Mouse (Mus musculus) ES-Bruce4 (cell line): ENCODE data around the gene Pklr. TPM values are rescaled to one million over a fixed set of nuclear protein-coding genes. Genes with fewer than 3 reads are reported as not detected.

Experiments
- H3K27ac ChIP-seq: 2 replicates; pipeline ENCODE4 v1.5.1; 2012; ENCODE audit warnings: low read length, inconsistent platforms; ENCODE audit not compliant: insufficient read depth
- H3K27me3 ChIP-seq: 2 replicates; pipeline ENCODE4 v1.6.1; 2012; ENCODE audit warnings: mild to moderate bottlenecking, low read length, inconsistent platforms; ENCODE audit not compliant: control insufficient read depth, poor library complexity, insufficient read depth, severe bottlenecking
- H3K36me3 ChIP-seq: 2 replicates; pipeline ENCODE4 v1.6.1; 2012; ENCODE audit warnings: inconsistent platforms, mild to moderate bottlenecking, low read length, moderate library complexity; ENCODE audit not compliant: control insufficient read depth, poor library complexity, insufficient read depth, severe bottlenecking
- H3K4me1 ChIP-seq: one replicate; pipeline ENCODE4 v1.8.1; 2011; ENCODE audit warnings: low read length; ENCODE audit not compliant: control insufficient read depth, insufficient read depth
- H3K4me3 ChIP-seq: 2 replicates; pipeline ENCODE4 v1.5.1; 2011; ENCODE audit warnings: low read depth, mild to moderate bottlenecking, low read length
- H3K9ac ChIP-seq: 2 replicates; pipeline ENCODE4 v1.6.1; 2012; ENCODE audit warnings: low read depth, mild to moderate bottlenecking, inconsistent platforms; ENCODE audit not compliant: poor library complexity, severe bottlenecking
- H3K9me3 ChIP-seq: replicated peaks from 2 replicates; pipeline ENCODE4 v1.6.1; 2012; ENCODE audit warnings: mild to moderate bottlenecking, low read length, inconsistent platforms; ENCODE audit not compliant: control insufficient read depth, poor library complexity, insufficient read depth, severe bottlenecking
- CTCF ChIP-seq: IDR thresholded peaks from one replicate; pipeline ENCODE4 v1.8.1; 2011; ENCODE audit warnings: low read depth, low read length
- EP300 ChIP-seq: IDR thresholded peaks from 2 replicates; pipeline ENCODE4 v1.6.1; 2011; ENCODE audit warnings: low read depth, low read length; ENCODE audit not compliant: insufficient read depth
- POLR2A ChIP-seq: IDR thresholded peaks from one replicate; pipeline ENCODE4 v1.8.1; 2011; ENCODE audit warnings: low read length; ENCODE audit not compliant: insufficient read depth
- polyA plus RNA-seq: library from polyadenylated mRNA; stranded (reverse); fragments of >200 nt; gene quantifications from 2 replicates; pipeline ENCODE4 v1.2.4, GENCODE M21; 2011; ENCODE audit warnings: low read depth; ENCODE audit not compliant: missing spikeins, insufficient read depth, insufficient read length

Gene Pklr
- 0.21 TPM in 1 of 2 replicates, not detected in the other for polyA plus RNA-seq

GRCm38 (mm10) chr3:89135958-89136357 lies at the start of gene Pklr:
TSS of gene Pklr (plus strand) at chr3:89136142.
- H3K27ac ChIP-seq, result no peak within 1 kb of the TSS
- H3K9me3 ChIP-seq, result no peaks in the 10 kb centered on the region

GRCm38 (mm10) chr3:89087338-89088110 lies 48.4 kb upstream of the Pklr start:
- no peaks in the 10 kb centered on the region for H3K27me3 ChIP-seq
- no peaks in the 10 kb centered on the region for H3K9me3 ChIP-seq
- H3K4me1 ChIP-seq, result peaks cover 4% of the 10 kb centered on the region
- H3K4me3 ChIP-seq, result 0 out of 2 replicates have a peak overlapping the region, but pooled peaks have one; percentile 13
- no peaks in the 10 kb centered on the region for H3K36me3 ChIP-seq
- TF ChIP-seq CTCF, result peak; percentile 49
- TF ChIP-seq POLR2A, result no peak
- H3K9ac ChIP-seq, result peak overlapping the region; percentile 32; the same call in 1 of the 2 replicates
- no peak overlapping the region for H3K27ac ChIP-seq

More at GRCm38 (mm10) chr3:89135958-89136357, at the start of gene Pklr:
- Histone ChIP-seq H3K27me3 (no peaks in the 10 kb centered on the region), H3K4me3 (peak within 1 kb of the TSS; percentile 39), H3K36me3 (no peaks in the 10 kb centered on the region), H3K9ac (0 out of 2 replicates have a peak within 1 kb of the TSS, but pooled peaks have one; percentile 41), H3K4me1 (no peaks in the 10 kb centered on the region)
- no peak for TF ChIP-seq EP300
- no peak for TF ChIP-seq POLR2A
- TF ChIP-seq CTCF, result no peak

- peaks cover 4% of the 10 kb centered on the region for H3K4me1 ChIP-seq
Measured at GRCm38 (mm10) chr3:89088974-89089373, 47.0 kb upstream of the Pklr start.

GRCm38 (mm10) chr3:89089882-89090591 lies 45.9 kb upstream of the Pklr start:
- Histone ChIP-seq H3K9ac (peak overlapping the region; percentile 86), H3K9me3 (no peaks in the 10 kb centered on the region), H3K27ac (no peak overlapping the region), H3K4me3 (peak overlapping the region; percentile 72), H3K4me1 (peaks cover 4% of the 10 kb centered on the region), H3K27me3 (no peaks in the 10 kb centered on the region), H3K36me3 (peaks cover 8% of the 10 kb centered on the region)
- TF ChIP-seq CTCF (no peak), POLR2A (no peak)

More at GRCm38 (mm10) chr3:89088974-89089373, 47.0 kb upstream of the Pklr start:
- Histone ChIP-seq H3K27me3 (no peaks in the 10 kb centered on the region), H3K36me3 (no peaks in the 10 kb centered on the region), H3K9ac (no peak overlapping the region), H3K27ac (no peak overlapping the region), H3K9me3 (no peaks in the 10 kb centered on the region), H3K4me3 (no peak overlapping the region)
- TF ChIP-seq POLR2A (no peak), CTCF (no peak), EP300 (no peak)

GRCm38 (mm10) chr3:89090694-89091655 lies 45.0 kb upstream of the Pklr start:
- no peak for TF ChIP-seq EP300
- TF ChIP-seq POLR2A, result no peak
- TF ChIP-seq CTCF, result peak; percentile 52
- Histone ChIP-seq H3K27ac (no peak overlapping the region), H3K27me3 (no peaks in the 10 kb centered on the region), H3K36me3 (peaks cover 8% of the 10 kb centered on the region), H3K4me1 (peaks cover 4% of the 10 kb centered on the region), H3K9ac (peak overlapping the region; percentile 86), H3K9me3 (no peaks in the 10 kb centered on the region), H3K4me3 (peak overlapping the region; percentile 72)
